Mouse (Mus musculus): Measurements from ENCODE around the gene Oser1.

Oser1 gene

GRCm38 (mm10) chr2:163411344-163411743 lies 13.2 kb downstream of the Oser1 start:
- in situ Hi-C loops (cut with MboI; ENCODE audit: unreplicated experiment in 2 of 2): loop anchor here in 1 of 2 experiments (10.0 kb wide), 1 partner anchor 397 kb away; the partner anchor contains the start of gene Ift52

- in situ Hi-C loops (cut with MboI; ENCODE audit: unreplicated experiment in 2 of 2): loop anchor here in 1 of 2 experiments (10.0 kb wide), 1 partner anchor 395 kb away; the partner anchor contains the start of gene Ift52
These were observed 14.3 kb downstream of the Oser1 start for GRCm38 (mm10) chr2:163410211-163410610.

- in situ Hi-C loops (cut with MboI; ENCODE audit: unreplicated experiment in 2 of 2): loop anchor here in 1 of 2 experiments (5.0 kb wide), 1 partner anchor 482 kb away; no protein-coding TSS in a partner anchor
These were observed 20.3 kb downstream of the Oser1 start for GRCm38 (mm10) chr2:163404037-163404815.

- in situ Hi-C loops (cut with MboI; ENCODE audit: unreplicated experiment in 2 of 2): loop anchor here in 1 of 2 experiments (5.0 kb wide), 1 partner anchor 479 kb away; no protein-coding TSS in a partner anchor
These were observed 23.3 kb downstream of the Oser1 start for GRCm38 (mm10) chr2:163401221-163401620.

GRCm38 (mm10) chr2:163399222-163399621 lies 25.3 kb downstream of the Oser1 start:
- in situ Hi-C loops (cut with MboI; ENCODE audit: unreplicated experiment in 2 of 2): loop anchor here in 1 of 2 experiments (5.0 kb wide), 1 partner anchor 57 kb away; no protein-coding TSS in a partner anchor

- in situ Hi-C loops (cut with MboI; ENCODE audit: unreplicated experiment in 2 of 2): loop anchor here in 1 of 2 experiments (5.0 kb wide), 1 partner anchor 56 kb away; no protein-coding TSS in a partner anchor
These were observed 25.7 kb downstream of the Oser1 start for GRCm38 (mm10) chr2:163398770-163399169.

- in situ Hi-C loops (cut with MboI; ENCODE audit: unreplicated experiment in 2 of 2): loop anchor here in 1 of 2 experiments (5.0 kb wide), 1 partner anchor 56 kb away; no protein-coding TSS in a partner anchor
These were observed 26.6 kb downstream of the Oser1 start, which contains the start of gene Jph2 for GRCm38 (mm10) chr2:163397905-163398304. Jph2 (minus strand) TSS chr2:163397993.

GRCm38 (mm10) chr2:163397071-163397470 lies 27.4 kb downstream of the Oser1 start:
- in situ Hi-C loops (cut with MboI; ENCODE audit: unreplicated experiment in 2 of 2): loop anchor here in 1 of 2 experiments (5.0 kb wide), 1 partner anchor 55 kb away; no protein-coding TSS in a partner anchor

GRCm38 (mm10) chr2:163394977-163395376 lies 29.5 kb downstream of the Oser1 start:
- in situ Hi-C loops (cut with MboI; ENCODE audit: unreplicated experiment in 2 of 2): loop anchor here in 1 of 2 experiments (5.0 kb wide), 1 partner anchor 53 kb away; no protein-coding TSS in a partner anchor

GRCm38 (mm10) chr2:163393976-163394375 lies 30.5 kb downstream of the Oser1 start:
- in situ Hi-C loops (cut with MboI; ENCODE audit: unreplicated experiment in 2 of 2): no loop called here

- in situ Hi-C loops (cut with MboI; ENCODE audit: unreplicated experiment in 2 of 2): no loop called here
These were observed 31.3 kb downstream of the Oser1 start for GRCm38 (mm10) chr2:163393241-163393640.

GRCm38 (mm10) chr2:163392436-163392835 lies 32.1 kb downstream of the Oser1 start:
- in situ Hi-C loops (cut with MboI; ENCODE audit: unreplicated experiment in 2 of 2): no loop called here

- in situ Hi-C loops (cut with MboI; ENCODE audit: unreplicated experiment in 2 of 2): no loop called here
These were observed 37.9 kb downstream of the Oser1 start for GRCm38 (mm10) chr2:163386423-163387190.

- in situ Hi-C loops (cut with MboI; ENCODE audit: unreplicated experiment in 2 of 2): no loop called here
These were observed 39.4 kb downstream of the Oser1 start for GRCm38 (mm10) chr2:163385126-163385525.

- in situ Hi-C loops (cut with MboI; ENCODE audit: unreplicated experiment in 2 of 2): no loop called here
These were observed 43.3 kb downstream of the Oser1 start for GRCm38 (mm10) chr2:163381246-163381645.

GRCm38 (mm10) chr2:163379366-163379765 lies 45.1 kb downstream of the Oser1 start:
- in situ Hi-C loops (cut with MboI; ENCODE audit: unreplicated experiment in 2 of 2): no loop called here

- in situ Hi-C loops (cut with MboI; ENCODE audit: unreplicated experiment in 2 of 2): no loop called here
These were observed 48.4 kb downstream of the Oser1 start for GRCm38 (mm10) chr2:163376082-163376481.

GRCm38 (mm10) chr2:163375468-163375867 lies 49.0 kb downstream of the Oser1 start:
- in situ Hi-C loops (cut with MboI; ENCODE audit: unreplicated experiment in 2 of 2): no loop called here

- in situ Hi-C loops (cut with MboI; ENCODE audit: unreplicated experiment in 2 of 2): no loop called here
These were observed 51.9 kb downstream of the Oser1 start for GRCm38 (mm10) chr2:163372627-163373026.

- in situ Hi-C loops (cut with MboI; ENCODE audit: unreplicated experiment in 2 of 2): no loop called here
These were observed 54.3 kb downstream of the Oser1 start for GRCm38 (mm10) chr2:163370175-163370574.
